Mouse (Mus musculus) heart, embryonic 15.5 days (tissue): ENCODE measurements around the gene Pld4. TPM values are rescaled to one million over a fixed set of nuclear protein-coding genes. Genes with fewer than 3 reads are reported as not detected.

Experiments used
- ATAC-seq: fragments of 200-750 bp; cut with Nextera tagmentation; replicated peaks from 2 replicates; pipeline ENCODE4 v1.8.0; 2017; ENCODE audit warnings: low read depth, moderate TSS enrichment; ENCODE audit not compliant: insufficient number of reproducible peaks, insufficient read depth, low FRiP score
- H3K27ac ChIP-seq: fragments of 300-500 bp; sonication (generic); 2 replicates; pipeline ENCODE4 v1.5.1; 2015; ENCODE audit warnings: mild to moderate bottlenecking, inconsistent platforms
- H3K27me3 ChIP-seq: fragments of 300-500 bp; sonication (generic); 2 replicates; pipeline ENCODE4 v1.6.1; 2015; ENCODE audit warnings: inconsistent platforms
- H3K36me3 ChIP-seq: fragments of 300-500 bp; sonication (generic); 2 replicates; pipeline ENCODE4 v1.6.1; 2015; ENCODE audit warnings: mild to moderate bottlenecking, inconsistent platforms
- H3K4me1 ChIP-seq: fragments of 300-500 bp; sonication (generic); replicated peaks from 2 replicates; pipeline ENCODE4 v1.6.1; 2015; ENCODE audit warnings: inconsistent platforms
- H3K4me2 ChIP-seq: fragments of 300-500 bp; sonication (generic); 2 replicates; pipeline ENCODE4 v1.6.1; 2015; ENCODE audit warnings: inconsistent platforms, mild to moderate bottlenecking, moderate library complexity
- H3K4me3 ChIP-seq: fragments of 300-500 bp; sonication (generic); 2 replicates; pipeline ENCODE4 v1.5.1; 2015; ENCODE audit warnings: mild to moderate bottlenecking, inconsistent platforms
- H3K9ac ChIP-seq: fragments of 300-500 bp; sonication (generic); 2 replicates; pipeline ENCODE4 v1.6.1; 2015; ENCODE audit warnings: mild to moderate bottlenecking, inconsistent platforms
- H3K9me3 ChIP-seq: fragments of 300-500 bp; sonication (generic); replicated peaks from 2 replicates; pipeline ENCODE4 v1.6.1; 2016; ENCODE audit warnings: inconsistent platforms
- WGBS: fragments of 180-500 bp; shearing (Covaris S2); methylation state at CpG from one replicate; pipeline ENCODE4 v1.1.7; 2015; ENCODE audit warnings: mixed read lengths; 5-methylcytosine and 5-hydroxymethylcytosine counted together
- polyA plus RNA-seq: library from polyadenylated mRNA; unstranded; fragments of >200 nt; fragmentation: Nextera tagmentation; extraction: Ambion mirVana; gene quantifications from 2 replicates; pipeline ENCODE4 v1.2.1, GENCODE M21; 2015

The Pld4 gene
- polyA plus RNA-seq, 1 experiment from 2014 or later, result 7.2 TPM

DNA sequence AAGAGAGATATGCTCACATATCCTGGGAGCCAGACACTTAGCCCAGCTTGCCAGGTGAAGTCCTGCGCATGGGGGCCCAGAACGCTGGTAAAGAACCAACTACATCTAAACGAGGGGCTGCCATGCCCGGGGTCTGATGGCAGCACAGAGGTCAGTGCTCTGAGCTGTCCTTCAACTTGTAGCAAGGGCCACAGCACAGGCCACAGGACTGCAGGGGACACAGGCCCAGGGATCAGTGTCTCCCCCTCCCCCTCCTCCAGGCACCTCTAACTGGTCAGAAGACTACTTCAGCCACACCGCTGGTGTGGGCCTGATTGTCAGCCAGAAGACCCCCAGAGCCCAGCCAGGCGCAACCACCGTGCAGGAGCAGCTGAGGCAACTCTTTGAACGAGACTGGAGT is 7.7 kb downstream of the Pld4 start:
- Histone ChIP-seq H3K4me2 (no peak overlapping the region), H3K27ac (no peak overlapping the region), H3K27me3 (peaks cover 5% of the 10 kb centered on the region; the same call in 1 of the 2 replicates), H3K4me1 (0 out of 2 replicates have a peak, but pooled peaks cover 2% of the 10 kb centered on the region), H3K4me3 (no peak overlapping the region), H3K9ac (no peak overlapping the region), H3K9me3 (no peaks in the 10 kb centered on the region), H3K36me3 (no peaks in the 10 kb centered on the region)
- ATAC-seq, result no peak
- WGBS, result 77% methylated on average over 8 of the region's 8 CpGs

DNA sequence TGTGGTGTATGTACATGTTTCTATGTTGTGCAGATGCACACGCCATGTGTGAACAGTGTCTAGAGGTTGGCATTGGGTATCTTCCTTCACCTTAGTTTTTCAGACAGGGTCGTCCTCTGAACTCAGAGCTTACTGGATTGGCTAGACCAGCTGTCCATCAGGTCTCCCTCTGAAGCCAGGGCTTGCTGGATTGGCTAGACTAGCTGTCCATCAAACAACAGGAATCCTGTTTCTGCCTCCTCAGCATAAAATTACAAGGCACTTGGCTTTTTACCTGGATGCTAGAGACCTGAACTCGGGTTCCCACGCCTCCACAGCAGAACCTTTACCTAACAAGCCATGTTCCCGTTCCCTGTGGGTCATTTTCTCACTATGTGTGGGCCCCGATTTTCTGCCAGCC is 8.6 kb downstream of the Pld4 start:
- H3K27me3 ChIP-seq, result peaks cover 5% of the 10 kb centered on the region; the same call in 1 of the 2 replicates
- no peaks in the 10 kb centered on the region for H3K36me3 ChIP-seq
- no peak overlapping the region for H3K27ac ChIP-seq
- WGBS, result 73% methylated on average over 6 of the region's 6 CpGs
- H3K9me3 ChIP-seq, result no peaks in the 10 kb centered on the region
- no peak overlapping the region for H3K4me2 ChIP-seq
- ATAC-seq, result no peak
- no peak overlapping the region for H3K4me3 ChIP-seq
- peaks cover 7% of the 10 kb centered on the region; the same call in 1 of the 2 replicates for H3K4me1 ChIP-seq
- no peak overlapping the region for H3K9ac ChIP-seq

DNA sequence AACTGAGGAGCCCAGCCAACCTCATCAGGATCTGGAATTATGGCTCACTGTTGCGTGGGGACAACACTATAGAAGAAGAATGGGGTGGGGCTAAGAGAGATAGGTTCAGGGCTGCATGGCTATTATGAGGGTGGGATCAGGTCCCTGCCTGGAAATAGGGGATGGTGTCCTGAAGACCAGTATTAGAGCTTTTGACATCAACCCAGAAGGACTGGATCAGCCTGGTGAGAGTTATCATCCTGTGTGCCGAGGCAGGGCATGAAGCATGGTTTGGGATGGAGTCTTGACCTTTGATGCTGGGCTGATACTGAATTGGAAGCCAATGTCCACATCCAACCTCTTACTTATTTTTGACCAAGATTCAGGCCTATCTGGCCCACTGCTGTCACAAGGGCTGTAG is 9.3 kb downstream of the Pld4 start:
- H3K27ac ChIP-seq, result no peak overlapping the region
- WGBS, result 75% methylated on average over 2 of the region's 2 CpGs
- no peak overlapping the region for H3K4me2 ChIP-seq
- H3K27me3 ChIP-seq, result peaks cover 5% of the 10 kb centered on the region; the same call in 1 of the 2 replicates
- no peak overlapping the region for H3K9ac ChIP-seq
- peaks cover 7% of the 10 kb centered on the region; the same call in 1 of the 2 replicates for H3K4me1 ChIP-seq
- no peaks in the 10 kb centered on the region for H3K36me3 ChIP-seq
- no peak for ATAC-seq
- H3K9me3 ChIP-seq, result no peaks in the 10 kb centered on the region
- no peak overlapping the region for H3K4me3 ChIP-seq

DNA sequence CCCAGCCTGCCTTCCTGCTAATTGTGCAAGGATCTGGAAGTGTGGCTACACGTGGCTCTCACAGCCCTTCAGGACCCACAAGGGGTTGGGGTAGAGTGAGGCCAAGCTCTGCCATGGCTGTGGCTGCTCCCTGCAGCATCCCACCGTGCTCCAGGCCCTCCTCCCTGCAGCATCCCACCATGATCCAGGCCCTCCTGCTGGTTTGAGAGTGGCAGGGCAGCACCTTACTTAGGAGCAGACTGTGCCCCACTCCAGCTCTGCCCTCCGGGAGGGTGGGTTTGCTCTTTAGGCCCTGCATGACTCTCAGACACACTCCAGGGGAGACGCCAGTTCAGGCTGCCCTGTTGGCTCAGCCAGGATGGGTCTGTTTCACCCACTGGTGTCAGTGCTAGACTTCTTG is 9.9 kb downstream of the Pld4 start:
- H3K4me2 ChIP-seq, result no peak overlapping the region
- H3K4me1 ChIP-seq, result peaks cover 7% of the 10 kb centered on the region; the same call in 1 of the 2 replicates
- peaks cover 5% of the 10 kb centered on the region; the same call in 1 of the 2 replicates for H3K27me3 ChIP-seq
- no peak overlapping the region for H3K9ac ChIP-seq
- WGBS, result 74% methylated on average over 4 of the region's 4 CpGs
- H3K9me3 ChIP-seq, result no peaks in the 10 kb centered on the region; the same call in 1 of the 2 replicates
- H3K36me3 ChIP-seq, result no peaks in the 10 kb centered on the region
- no peak overlapping the region for H3K4me3 ChIP-seq
- ATAC-seq, result no peak
- H3K27ac ChIP-seq, result no peak overlapping the region

DNA sequence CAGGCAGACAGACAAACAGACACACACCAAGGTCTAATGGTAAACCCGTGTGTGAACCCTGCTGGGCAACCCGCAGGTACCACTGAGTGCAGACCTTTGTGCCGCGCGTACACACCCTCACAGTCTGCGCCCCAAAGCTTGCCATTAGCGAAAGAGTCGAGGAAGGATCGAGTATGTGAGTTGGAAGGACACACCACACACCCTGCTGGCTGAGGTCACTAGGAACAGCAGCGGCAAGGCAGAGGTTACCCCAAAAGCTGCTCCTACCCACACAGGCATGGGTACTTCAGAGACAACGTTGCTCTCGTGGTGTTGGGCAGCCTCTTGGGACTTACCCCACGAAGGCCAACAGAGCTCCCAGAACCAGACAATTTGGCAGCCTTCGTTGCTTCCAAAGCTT is 11.9 kb downstream of the Pld4 start:
- Histone ChIP-seq H3K27me3 (peaks cover 5% of the 10 kb centered on the region; the same call in 1 of the 2 replicates), H3K9ac (no peak overlapping the region), H3K9me3 (no peaks in the 10 kb centered on the region; the same call in 1 of the 2 replicates), H3K27ac (no peak overlapping the region), H3K4me3 (no peak overlapping the region), H3K4me2 (no peak overlapping the region), H3K4me1 (peaks cover 7% of the 10 kb centered on the region; the same call in 1 of the 2 replicates), H3K36me3 (no peaks in the 10 kb centered on the region)
- ATAC-seq, result no peak
- WGBS, result 89% methylated on average over 14 of the region's 14 CpGs

DNA sequence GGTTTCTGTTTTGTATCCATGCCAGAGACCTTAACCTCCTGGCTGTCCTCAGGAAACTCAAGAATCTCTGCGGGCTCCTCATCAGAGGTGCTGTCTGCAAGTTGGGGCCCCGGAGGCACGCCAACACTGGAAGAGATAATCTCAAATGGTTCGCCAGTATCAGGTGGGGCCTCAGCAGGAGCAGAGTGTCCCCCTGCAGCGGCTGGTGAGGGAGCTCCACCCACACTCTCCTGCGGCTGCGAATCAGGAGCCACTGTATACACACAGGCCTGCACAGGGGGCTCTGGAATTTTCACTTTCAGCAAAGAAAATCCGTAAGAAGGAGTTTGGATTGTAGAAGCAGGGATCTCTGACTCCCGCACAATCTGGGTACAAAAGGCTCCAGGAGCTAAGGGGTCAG is 12.9 kb downstream of the Pld4 start:
- H3K9me3 ChIP-seq, result no peaks in the 10 kb centered on the region; the same call in 1 of the 2 replicates
- H3K4me1 ChIP-seq, result peaks cover 7% of the 10 kb centered on the region; the same call in 1 of the 2 replicates
- 21% methylated on average over 9 of the region's 9 CpGs for WGBS
- peak overlapping the region; percentile 19; the same call in 1 of the 2 replicates for H3K4me2 ChIP-seq
- H3K9ac ChIP-seq, result no peak overlapping the region
- H3K27me3 ChIP-seq, result peaks cover 5% of the 10 kb centered on the region; the same call in 1 of the 2 replicates
- no peak overlapping the region for H3K27ac ChIP-seq
- H3K4me3 ChIP-seq, result no peak overlapping the region
- no peaks in the 10 kb centered on the region for H3K36me3 ChIP-seq
- ATAC-seq, result no peak

DNA sequence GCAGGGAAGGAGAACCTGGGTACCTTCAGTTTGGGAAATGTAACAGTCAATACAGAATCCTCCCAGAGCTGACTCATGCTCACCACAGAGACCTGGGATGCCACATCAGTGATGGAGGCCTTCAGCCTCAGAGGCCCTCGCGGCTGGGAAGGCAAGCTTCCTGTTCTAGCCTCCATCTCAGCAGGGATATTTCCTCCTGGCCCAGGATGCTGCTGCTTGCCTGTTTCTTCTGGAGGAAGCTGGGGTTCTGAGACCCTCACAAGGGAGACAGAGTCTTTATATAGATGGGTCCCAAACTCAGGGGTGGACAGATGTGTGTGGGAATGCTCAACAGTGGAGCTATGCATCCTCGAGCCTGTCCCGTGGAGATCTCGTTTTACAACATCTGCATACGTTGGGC is 13.6 kb downstream of the Pld4 start:
- no peak overlapping the region for H3K4me3 ChIP-seq
- H3K9ac ChIP-seq, result no peak overlapping the region
- ATAC-seq, result no peak
- no peak overlapping the region for H3K27ac ChIP-seq
- peaks cover 7% of the 10 kb centered on the region; the same call in 1 of the 2 replicates for H3K4me1 ChIP-seq
- WGBS, result 73% methylated on average over 6 of the region's 6 CpGs
- H3K27me3 ChIP-seq, result peaks cover 5% of the 10 kb centered on the region; the same call in 1 of the 2 replicates
- H3K4me2 ChIP-seq, result no peak overlapping the region
- H3K9me3 ChIP-seq, result no peaks in the 10 kb centered on the region; the same call in 1 of the 2 replicates
- H3K36me3 ChIP-seq, result no peaks in the 10 kb centered on the region

DNA sequence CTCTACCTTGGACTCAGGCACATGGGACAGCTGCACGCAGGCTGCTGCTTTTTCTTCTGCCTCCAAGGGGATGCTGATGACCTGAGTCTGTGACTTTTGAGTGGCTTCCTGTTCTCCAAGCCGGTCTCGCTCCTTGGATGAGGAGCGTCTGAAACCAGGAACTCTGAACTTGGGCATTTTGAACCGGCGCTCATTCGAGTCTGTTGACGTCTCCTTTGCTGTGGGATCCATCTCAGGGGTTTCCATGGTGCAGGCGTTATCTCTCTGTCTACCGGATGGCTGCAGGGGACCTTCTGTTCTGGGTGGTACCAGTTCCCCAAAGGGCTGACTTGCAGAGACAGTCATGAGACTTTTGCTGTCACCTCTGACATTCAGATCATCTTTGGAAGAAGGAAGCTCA is 14.0 kb downstream of the Pld4 start:
- no peak overlapping the region for H3K27ac ChIP-seq
- H3K36me3 ChIP-seq, result no peaks in the 10 kb centered on the region
- H3K4me3 ChIP-seq, result no peak overlapping the region
- peaks cover 7% of the 10 kb centered on the region; the same call in 1 of the 2 replicates for H3K4me1 ChIP-seq
- no peaks in the 10 kb centered on the region; the same call in 1 of the 2 replicates for H3K9me3 ChIP-seq
- no peak for ATAC-seq
- 89% methylated on average over 10 of the region's 10 CpGs for WGBS
- H3K4me2 ChIP-seq, result no peak overlapping the region
- no peak overlapping the region for H3K9ac ChIP-seq
- peaks cover 5% of the 10 kb centered on the region; the same call in 1 of the 2 replicates for H3K27me3 ChIP-seq

DNA sequence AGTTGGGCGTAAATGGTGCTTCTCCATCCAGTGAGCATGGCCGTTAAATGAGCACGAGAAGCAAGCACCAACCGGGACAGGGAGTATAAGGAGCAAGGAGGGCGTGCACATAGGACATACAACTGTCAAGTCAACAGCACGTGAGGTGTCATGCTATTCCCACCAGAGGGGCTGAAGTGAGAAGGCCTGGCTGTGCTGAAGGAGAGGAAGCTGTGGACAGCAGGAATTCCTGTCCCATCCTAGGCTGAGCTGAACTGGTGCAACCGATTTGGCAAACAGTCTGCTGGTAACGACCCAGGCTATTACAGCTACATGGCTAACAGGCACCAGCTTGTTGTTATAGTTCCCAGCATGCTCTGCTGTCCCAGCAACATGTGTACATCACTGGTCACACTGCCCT is 30.6 kb downstream of the Pld4 start:
- no peaks in the 10 kb centered on the region for H3K36me3 ChIP-seq
- H3K9me3 ChIP-seq, result no peaks in the 10 kb centered on the region
- no peak overlapping the region for H3K4me2 ChIP-seq
- peaks cover 33% of the 10 kb centered on the region for H3K4me1 ChIP-seq
- no peak overlapping the region for H3K4me3 ChIP-seq
- ATAC-seq, result no peak
- no peaks in the 10 kb centered on the region for H3K27me3 ChIP-seq
- WGBS, result 61% methylated on average over 8 of the region's 8 CpGs
- H3K27ac ChIP-seq, result no peak overlapping the region
- no peak overlapping the region for H3K9ac ChIP-seq

DNA sequence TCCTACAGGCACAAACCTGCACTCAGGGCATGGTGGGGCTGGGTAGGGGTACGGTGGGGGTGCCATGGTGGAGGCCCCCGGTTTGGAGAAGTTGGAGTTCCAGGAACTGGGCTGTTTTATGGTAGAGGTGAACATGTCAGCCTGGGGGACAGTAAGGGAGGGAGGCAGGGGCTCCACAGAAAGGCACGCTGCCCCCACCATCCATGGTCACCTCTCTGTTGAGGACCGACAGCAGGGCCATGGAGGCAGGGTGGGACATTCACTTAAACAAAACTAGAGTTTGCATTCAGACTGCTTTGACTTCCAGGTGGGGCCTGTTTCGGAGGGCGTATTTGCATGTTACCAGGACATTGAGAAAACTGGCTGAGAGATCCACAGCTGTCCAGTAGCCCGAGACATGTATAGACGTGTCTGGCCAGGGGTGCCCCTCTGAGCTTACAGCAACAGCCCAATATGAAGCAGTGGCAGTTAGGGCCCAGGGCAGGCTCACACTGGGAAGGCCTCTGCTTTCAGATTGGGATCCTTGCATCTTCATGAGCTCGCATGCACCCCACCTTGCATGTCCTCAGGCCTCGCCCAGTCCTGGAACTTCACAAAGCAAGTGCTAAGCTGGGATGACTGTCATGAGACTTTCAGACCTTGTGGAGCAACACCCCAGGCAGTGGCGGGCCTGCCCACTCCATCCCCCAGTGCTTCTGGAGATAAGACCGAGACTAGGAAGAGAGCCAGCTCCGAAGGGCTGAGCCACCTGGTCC is 33.3 kb downstream of the Pld4 start:
- H3K4me2 ChIP-seq, result peak overlapping the region; percentile 46
- peaks cover 4% of the 10 kb centered on the region; the same call in 1 of the 2 replicates for H3K27me3 ChIP-seq
- no peaks in the 10 kb centered on the region for H3K9me3 ChIP-seq
- H3K27ac ChIP-seq, result peak overlapping the region; percentile 84
- H3K36me3 ChIP-seq, result no peaks in the 10 kb centered on the region
- peak; percentile 83 for ATAC-seq
- H3K4me3 ChIP-seq, result no peak overlapping the region
- H3K9ac ChIP-seq, result no peak overlapping the region; the same call in 1 of the 2 replicates
- H3K4me1 ChIP-seq, result peaks cover 57% of the 10 kb centered on the region
- 55% methylated on average over 13 of the region's 13 CpGs for WGBS

DNA sequence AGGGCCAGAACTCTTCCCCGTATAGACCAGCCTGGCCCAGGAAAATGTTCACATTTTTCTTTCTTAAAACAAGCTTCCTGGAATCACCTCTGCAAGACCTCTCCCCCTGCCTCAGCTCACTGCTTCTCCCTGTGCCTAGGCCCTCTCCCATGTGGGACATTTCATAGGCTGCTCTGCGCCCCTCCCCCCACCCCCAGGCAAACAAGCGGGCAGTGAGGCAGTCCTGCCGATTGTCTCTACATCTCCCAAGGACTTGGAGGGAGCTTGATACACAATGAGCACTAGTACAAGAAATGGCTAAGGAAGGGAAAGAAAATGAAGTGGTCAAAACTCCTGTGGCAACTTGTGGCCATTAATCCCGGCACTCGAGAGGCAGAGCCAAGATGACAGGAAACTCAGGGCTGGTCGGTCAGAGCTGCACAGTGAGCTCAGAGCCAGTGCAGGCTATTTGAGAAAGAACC is 33.9 kb downstream of the Pld4 start:
- WGBS, result 18% methylated on average over 7 of the region's 7 CpGs
- H3K9me3 ChIP-seq, result no peaks in the 10 kb centered on the region
- no peak overlapping the region for H3K9ac ChIP-seq
- H3K4me1 ChIP-seq, result peaks cover 61% of the 10 kb centered on the region
- peak overlapping the region; percentile 46 for H3K4me2 ChIP-seq
- no peaks in the 10 kb centered on the region for H3K36me3 ChIP-seq
- H3K27ac ChIP-seq, result peak overlapping the region; percentile 84
- H3K27me3 ChIP-seq, result peaks cover 7% of the 10 kb centered on the region; the same call in 1 of the 2 replicates
- H3K4me3 ChIP-seq, result no peak overlapping the region
- ATAC-seq, result no peak
